Mouse (Mus musculus): Measurements from ENCODE around the gene Cldn24. TPM values are rescaled to one million over a fixed set of nuclear protein-coding genes. Genes with fewer than 3 reads are reported as not detected.
"Not testable (repeated sequence)": the region's sequence is repeated elsewhere in the genome, so short reads cannot be mapped to it uniquely, and the experiment has no call there.

The Cldn24 gene
- polyA plus RNA-seq, 1 experiment from 2014 or later: not detected

DNA sequence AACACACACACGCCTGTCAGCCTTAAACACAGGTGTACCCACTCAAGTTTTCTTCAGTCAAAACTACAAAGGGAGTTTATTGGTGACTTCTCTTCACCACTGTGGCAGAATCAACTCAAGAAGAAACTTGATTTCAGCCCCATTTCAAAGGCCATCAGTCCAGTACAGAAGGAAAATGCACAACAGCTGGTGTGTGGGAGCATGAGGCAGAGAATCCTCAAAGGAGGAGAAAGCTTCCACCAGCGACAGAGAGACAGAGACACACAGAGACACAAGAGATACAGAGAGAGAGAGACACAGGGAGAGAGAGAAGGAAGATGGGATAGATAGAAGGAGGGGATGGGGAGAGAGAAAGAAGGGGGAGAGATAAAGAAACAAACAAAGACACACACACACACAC lies 19.6 kb upstream of the Cldn24 start:
- WGBS: 96% methylated on average over 2 of the region's 2 CpGs
- Histone ChIP-seq H3K27ac (replicated peaks) (no peak overlapping the region), H3K9ac (replicated peaks) (no peak overlapping the region), H3K36me3 (no peaks in the 10 kb centered on the region), H3K9me3 (replicated peaks) (no peaks in the 10 kb centered on the region), H3K27me3 (replicated peaks) (no peaks in the 10 kb centered on the region), H3K4me3 (replicated peaks) (no peak overlapping the region), H3K4me1 (peaks cover 5% of the 10 kb centered on the region), H3K4me2 (no peak overlapping the region)
- ATAC-seq (ENCODE audit: low FRiP score): no peak

GRCm38 (mm10) chr8:47804262-47804661 lies 17.7 kb upstream of the Cldn24 start:
- no peaks in the 10 kb centered on the region for H3K27me3 ChIP-seq (replicated peaks)
- no peak overlapping the region for H3K27ac ChIP-seq (replicated peaks)
- no peaks in the 10 kb centered on the region for H3K36me3 ChIP-seq
- no peak overlapping the region for H3K4me3 ChIP-seq (replicated peaks)
- H3K4me1 ChIP-seq: peaks cover 5% of the 10 kb centered on the region
- 93% methylated on average over 1 of the region's 1 CpGs for WGBS
- H3K9me3 ChIP-seq (replicated peaks): no peaks in the 10 kb centered on the region
- no peak for ATAC-seq (ENCODE audit: low FRiP score)
- H3K4me2 ChIP-seq: no peak overlapping the region
- H3K9ac ChIP-seq (replicated peaks): no peak overlapping the region

- WGBS: 81% methylated on average over 14 of the region's 14 CpGs
- Histone ChIP-seq H3K27ac (replicated peaks) (no peak overlapping the region), H3K4me2 (no peak overlapping the region), H3K9ac (replicated peaks) (no peak overlapping the region), H3K4me3 (replicated peaks) (no peak overlapping the region), H3K4me1 (peaks cover 5% of the 10 kb centered on the region), H3K9me3 (replicated peaks) (no peaks in the 10 kb centered on the region), H3K27me3 (replicated peaks) (no peaks in the 10 kb centered on the region), H3K36me3 (no peaks in the 10 kb centered on the region)
- ATAC-seq (ENCODE audit: low FRiP score): no peak
These were observed 11.8 kb upstream of the Cldn24 start for GRCm38 (mm10) chr8:47809970-47810665.

DNA sequence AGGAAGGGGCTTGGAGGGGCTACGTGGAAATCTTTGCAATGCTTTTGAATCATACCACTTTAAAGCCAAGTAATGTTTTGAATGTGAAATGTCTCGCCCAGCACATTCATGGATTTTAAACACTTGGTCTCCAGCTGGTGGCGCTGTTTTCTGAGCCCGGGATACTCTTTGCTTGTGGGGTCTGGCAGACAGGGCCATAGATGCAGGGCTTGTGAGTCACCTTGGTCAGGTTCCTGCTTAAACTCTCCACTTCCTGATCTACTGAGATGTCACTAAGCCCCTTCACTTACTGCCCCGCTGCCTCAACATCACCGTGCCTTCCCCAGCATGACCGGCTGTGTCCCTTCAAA lies 11.3 kb upstream of the Cldn24 start:
- Histone ChIP-seq H3K9ac (replicated peaks) (no peak overlapping the region), H3K27ac (replicated peaks) (no peak overlapping the region), H3K4me3 (replicated peaks) (no peak overlapping the region), H3K4me2 (no peak overlapping the region), H3K4me1 (peaks cover 5% of the 10 kb centered on the region), H3K27me3 (replicated peaks) (no peaks in the 10 kb centered on the region), H3K9me3 (replicated peaks) (no peaks in the 10 kb centered on the region), H3K36me3 (no peaks in the 10 kb centered on the region)
- no peak for ATAC-seq (ENCODE audit: low FRiP score)
- whole genome bisulfite sequencing: 77% methylated on average over 7 of the region's 7 CpGs

GRCm38 (mm10) chr8:47811221-47811620 lies 10.7 kb upstream of the Cldn24 start:
- Histone ChIP-seq H3K4me1 (peaks cover 4% of the 10 kb centered on the region), H3K27ac (replicated peaks) (no peak overlapping the region), H3K4me3 (replicated peaks) (no peak overlapping the region), H3K36me3 (no peaks in the 10 kb centered on the region), H3K4me2 (no peak overlapping the region), H3K27me3 (replicated peaks) (no peaks in the 10 kb centered on the region), H3K9me3 (replicated peaks) (no peaks in the 10 kb centered on the region), H3K9ac (replicated peaks) (no peak overlapping the region)
- ATAC-seq (ENCODE audit: low FRiP score): no peak
- WGBS: 84% methylated on average over 12 of the region's 12 CpGs

- Histone ChIP-seq H3K9ac (replicated peaks) (no peak overlapping the region), H3K27ac (replicated peaks) (no peak overlapping the region), H3K9me3 (replicated peaks) (no peaks in the 10 kb centered on the region), H3K36me3 (no peaks in the 10 kb centered on the region), H3K27me3 (replicated peaks) (no peaks in the 10 kb centered on the region), H3K4me2 (no peak overlapping the region), H3K4me1 (no peaks in the 10 kb centered on the region), H3K4me3 (replicated peaks) (no peak overlapping the region)
- 90% methylated on average over 8 of the region's 8 CpGs for WGBS
- ATAC-seq (ENCODE audit: low FRiP score): no peak
These were observed 2.9 kb upstream of the Cldn24 start for GRCm38 (mm10) chr8:47819034-47819433.

GRCm38 (mm10) chr8:47820914-47821772 lies 800 bp upstream of the Cldn24 start:
- no peak overlapping the region for H3K4me2 ChIP-seq

GRCm38 (mm10) chr8:47822541-47822940 lies 598 bp downstream of the Cldn24 start:
- H3K4me1 ChIP-seq; ATAC-seq (ENCODE audit: low FRiP score); H3K9ac ChIP-seq (replicated peaks); H3K9me3 ChIP-seq (replicated peaks); H3K27ac ChIP-seq (replicated peaks); H3K36me3 ChIP-seq; H3K4me2 ChIP-seq; H3K27me3 ChIP-seq (replicated peaks); H3K4me3 ChIP-seq (replicated peaks): not testable (repeated sequence)
- WGBS: 91% methylated on average over 7 of the region's 9 CpGs

More at GRCm38 (mm10) chr8:47820914-47821772, 800 bp upstream of the Cldn24 start:
- 86% methylated on average over 20 of the region's 20 CpGs for WGBS
- no peaks in the 10 kb centered on the region for H3K27me3 ChIP-seq (replicated peaks)
- H3K4me3 ChIP-seq (replicated peaks): no peak overlapping the region
- ATAC-seq (ENCODE audit: low FRiP score): no peak
- H3K9me3 ChIP-seq (replicated peaks): no peaks in the 10 kb centered on the region
- H3K36me3 ChIP-seq: no peaks in the 10 kb centered on the region
- no peak overlapping the region for H3K9ac ChIP-seq (replicated peaks)
- H3K4me1 ChIP-seq: 0 out of 2 replicates have a peak, but pooled peaks cover 5% of the 10 kb centered on the region
- H3K27ac ChIP-seq (replicated peaks): no peak overlapping the region

DNA sequence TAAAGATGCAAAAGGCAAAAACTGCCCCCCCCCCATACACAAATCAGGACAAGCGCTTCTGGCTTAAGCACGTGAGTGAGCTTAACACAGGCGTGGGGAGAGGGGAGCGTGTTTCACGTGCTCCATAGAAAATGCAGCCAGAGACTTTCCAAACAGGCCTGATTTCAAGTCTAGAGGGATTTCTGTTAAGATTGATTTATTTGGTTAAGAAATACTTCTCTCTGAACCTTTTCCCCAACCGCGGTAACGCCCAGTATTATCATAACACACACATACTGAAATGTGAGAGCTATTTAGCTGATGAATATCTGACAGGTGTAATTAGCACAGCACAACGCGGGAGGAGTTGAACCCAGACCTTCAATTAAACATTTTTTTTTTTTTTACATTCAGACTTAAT lies 1.8 kb downstream of the Cldn24 start:
- WGBS: 75% methylated on average over 10 of the region's 10 CpGs
- Histone ChIP-seq H3K27ac (replicated peaks) (no peak overlapping the region), H3K27me3 (replicated peaks) (no peaks in the 10 kb centered on the region), H3K9ac (replicated peaks) (no peak overlapping the region), H3K4me3 (replicated peaks) (no peak overlapping the region), H3K9me3 (replicated peaks) (no peaks in the 10 kb centered on the region), H3K36me3 (no peaks in the 10 kb centered on the region), H3K4me2 (no peak overlapping the region), H3K4me1 (0 out of 2 replicates have a peak, but pooled peaks cover 5% of the 10 kb centered on the region)
- no peak for ATAC-seq (ENCODE audit: low FRiP score)

GRCm38 (mm10) chr8:47824182-47824581 lies 2.2 kb downstream of the Cldn24 start, which contains the start of gene Cldn22:
Gene Cldn22, plus strand, starts transcription at chr8:47824482.
- Histone ChIP-seq H3K27ac (replicated peaks) (no peak within 1 kb of the TSS), H3K27me3 (replicated peaks) (no peaks in the 10 kb centered on the region), H3K36me3 (no peaks in the 10 kb centered on the region), H3K4me3 (replicated peaks) (no peak within 1 kb of the TSS), H3K9ac (replicated peaks) (no peak within 1 kb of the TSS), H3K9me3 (replicated peaks) (no peaks in the 10 kb centered on the region), H3K4me2 (no peak within 1 kb of the TSS), H3K4me1 (0 out of 2 replicates have a peak, but pooled peaks cover 5% of the 10 kb centered on the region)
- WGBS: 71% methylated on average over 13 of the region's 13 CpGs
- ATAC-seq (ENCODE audit: low FRiP score): no peak

GRCm38 (mm10) chr8:47825596-47825995 lies 3.7 kb downstream of the Cldn24 start:
- WGBS: 55% methylated on average over 5 of the region's 5 CpGs
- Histone ChIP-seq H3K9me3 (replicated peaks) (no peaks in the 10 kb centered on the region), H3K27me3 (replicated peaks) (no peaks in the 10 kb centered on the region), H3K9ac (replicated peaks) (no peak overlapping the region), H3K4me1 (0 out of 2 replicates have a peak, but pooled peaks cover 5% of the 10 kb centered on the region), H3K4me2 (no peak overlapping the region), H3K4me3 (replicated peaks) (no peak overlapping the region), H3K36me3 (peaks cover 5% of the 10 kb centered on the region; the same call in 1 of the 2 replicates), H3K27ac (replicated peaks) (no peak overlapping the region)
- no peak for ATAC-seq (ENCODE audit: low FRiP score)

DNA sequence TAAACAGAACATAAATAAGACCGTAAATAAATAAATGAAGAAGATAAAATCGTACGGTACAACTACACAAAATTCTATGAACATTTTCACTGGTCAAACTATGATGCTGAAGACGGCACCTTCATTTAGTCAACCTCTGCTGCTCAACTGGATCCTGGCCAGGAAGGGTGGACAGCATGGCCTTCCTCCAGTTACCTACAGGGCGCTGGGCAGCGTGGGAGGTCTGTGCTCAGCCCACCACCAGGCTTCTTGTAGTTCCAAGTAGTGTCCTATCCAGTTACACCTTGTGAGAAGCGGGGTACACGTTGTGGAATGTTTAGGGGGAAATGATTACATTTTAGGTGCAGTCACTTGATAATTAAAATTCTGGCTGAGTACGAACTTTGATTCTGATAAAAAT lies 5.0 kb downstream of the Cldn24 start:
- Histone ChIP-seq H3K36me3 (peaks cover 15% of the 10 kb centered on the region; the same call in 1 of the 2 replicates), H3K9ac (replicated peaks) (no peak overlapping the region), H3K4me1 (0 out of 2 replicates have a peak, but pooled peaks cover 5% of the 10 kb centered on the region), H3K4me2 (no peak overlapping the region), H3K9me3 (replicated peaks) (no peaks in the 10 kb centered on the region), H3K27ac (replicated peaks) (no peak overlapping the region), H3K4me3 (replicated peaks) (no peak overlapping the region), H3K27me3 (replicated peaks) (no peaks in the 10 kb centered on the region)
- no peak for ATAC-seq (ENCODE audit: low FRiP score)
- 90% methylated on average over 9 of the region's 9 CpGs for WGBS
